Mouse (Mus musculus) neural tube, embryonic 12.5 days (tissue): ENCODE measurements around the gene Tagln3. TPM values are rescaled to one million over a fixed set of nuclear protein-coding genes. Genes with fewer than 3 reads are reported as not detected.

Source experiments
- ATAC-seq: fragments of 200-750 bp; cut with Nextera tagmentation; 2 replicates; pipeline ENCODE4 v1.8.0; 2017; ENCODE audit warnings: low read depth, mild to moderate bottlenecking, moderate TSS enrichment, moderate library complexity; ENCODE audit not compliant: low FRiP score
- H3K27ac ChIP-seq: fragments of 300-500 bp; sonication (generic); 2 replicates; pipeline ENCODE4 v1.5.1; 2016
- H3K27me3 ChIP-seq: fragments of 300-500 bp; sonication (generic); replicated peaks from 2 replicates; pipeline ENCODE4 v1.6.1; 2016; ENCODE audit warnings: mild to moderate bottlenecking
- H3K36me3 ChIP-seq: fragments of 300-500 bp; sonication (generic); 2 replicates; pipeline ENCODE4 v1.6.1; 2016; ENCODE audit warnings: mild to moderate bottlenecking
- H3K4me1 ChIP-seq: fragments of 300-500 bp; sonication (generic); 2 replicates; pipeline ENCODE4 v1.6.1; 2016
- H3K4me2 ChIP-seq: fragments of 300-500 bp; sonication (generic); replicated peaks from 2 replicates; pipeline ENCODE4 v1.6.1; 2016; ENCODE audit warnings: mild to moderate bottlenecking
- H3K4me3 ChIP-seq: fragments of 300-500 bp; sonication (generic); 2 replicates; pipeline ENCODE4 v1.5.1; 2016
- H3K9ac ChIP-seq: fragments of 300-500 bp; sonication (generic); 2 replicates; pipeline ENCODE4 v1.6.1; 2016; ENCODE audit warnings: mild to moderate bottlenecking
- H3K9me3 ChIP-seq: fragments of 300-500 bp; sonication (generic); 2 replicates; pipeline ENCODE4 v1.6.1; 2016; ENCODE audit warnings: mild to moderate bottlenecking
- WGBS: fragments of 180-500 bp; shearing (Covaris S2); methylation state at CpG from one replicate; pipeline ENCODE4 v1.1.7; 2016; 5-methylcytosine and 5-hydroxymethylcytosine counted together
- polyA plus RNA-seq: library from polyadenylated mRNA; unstranded; fragments of >200 nt; fragmentation: Nextera tagmentation; extraction: Ambion mirVana; gene quantifications from 2 replicates; pipeline ENCODE4 v1.2.1, GENCODE M21; 2016

Gene Tagln3
- polyA plus RNA-seq, 1 experiment from 2014 or later: 584 TPM

DNA sequence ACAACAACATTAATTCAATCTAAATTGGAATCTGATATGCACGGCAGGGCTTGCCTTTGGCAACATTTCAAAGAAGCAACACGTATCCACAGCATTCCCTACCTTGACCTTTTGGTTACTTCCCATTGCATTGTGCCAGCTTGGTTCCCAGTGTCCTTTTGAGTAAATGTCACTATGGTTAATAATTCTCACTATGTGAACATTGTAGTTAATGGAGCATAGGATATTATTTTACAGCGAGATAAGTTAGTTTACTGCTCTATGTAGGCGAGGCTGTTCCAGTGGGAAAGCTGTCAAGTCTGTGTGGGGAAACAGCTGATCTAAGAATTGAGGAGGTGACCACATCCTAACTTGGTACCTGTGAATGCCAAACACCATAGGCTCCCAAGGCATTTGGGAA, 54.4 kb downstream of the Tagln3 start:
- no peak overlapping the region for H3K27ac ChIP-seq
- no peaks in the 10 kb centered on the region for H3K9me3 ChIP-seq
- H3K4me2 ChIP-seq: no peak overlapping the region
- 71% methylated on average over 4 of the region's 4 CpGs for WGBS
- no peak for ATAC-seq
- H3K9ac ChIP-seq: no peak overlapping the region
- H3K36me3 ChIP-seq: no peaks in the 10 kb centered on the region
- no peak overlapping the region for H3K4me3 ChIP-seq
- no peaks in the 10 kb centered on the region for H3K4me1 ChIP-seq
- no peaks in the 10 kb centered on the region for H3K27me3 ChIP-seq

DNA sequence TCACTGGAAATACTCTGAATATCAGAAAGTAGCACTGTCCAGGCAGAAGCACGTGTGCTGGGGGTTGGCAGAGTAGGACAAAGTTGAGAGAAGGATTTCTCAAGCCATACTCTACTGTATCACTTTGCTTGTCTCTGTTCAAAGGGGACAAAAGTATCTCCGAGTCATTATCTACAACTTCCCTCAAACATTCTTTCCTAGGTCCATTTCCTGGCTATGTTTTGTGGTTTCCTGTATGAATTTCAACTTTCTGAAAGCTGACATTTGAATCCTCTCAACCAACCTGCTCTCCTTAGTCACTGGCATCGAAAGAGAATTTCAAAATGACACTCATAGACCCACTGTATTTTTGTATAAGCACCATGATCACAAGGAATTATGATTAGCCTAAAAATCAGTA, 56.2 kb downstream of the Tagln3 start:
- Histone ChIP-seq H3K36me3 (no peaks in the 10 kb centered on the region), H3K27me3 (no peaks in the 10 kb centered on the region), H3K4me3 (no peak overlapping the region), H3K9ac (no peak overlapping the region), H3K4me1 (no peaks in the 10 kb centered on the region), H3K4me2 (no peak overlapping the region), H3K9me3 (no peaks in the 10 kb centered on the region), H3K27ac (no peak overlapping the region)
- 72% methylated on average over 3 of the region's 3 CpGs for WGBS
- ATAC-seq: no peak

DNA sequence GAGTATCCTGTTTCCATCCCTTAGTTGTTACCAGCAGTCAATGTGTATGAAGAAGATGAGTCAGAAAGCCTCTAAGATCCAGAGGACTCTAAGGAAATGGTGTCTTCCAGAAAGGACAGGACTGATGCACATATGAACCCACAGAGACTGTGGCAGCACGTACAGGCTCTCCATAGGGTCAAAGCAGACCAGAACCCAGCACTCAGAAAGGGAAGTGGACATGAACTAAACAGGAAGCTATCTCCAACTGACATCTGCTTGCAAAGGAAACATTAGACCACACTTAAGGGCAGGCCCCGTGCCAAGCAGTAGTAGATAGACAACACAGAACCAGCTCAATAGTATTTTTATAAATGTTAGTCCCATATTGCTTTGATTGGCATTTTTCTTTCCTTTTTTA, 58.3 kb downstream of the Tagln3 start:
- H3K9ac ChIP-seq: no peak overlapping the region
- H3K36me3 ChIP-seq: no peaks in the 10 kb centered on the region
- ATAC-seq: no peak
- no peaks in the 10 kb centered on the region for H3K4me1 ChIP-seq
- H3K27me3 ChIP-seq: no peaks in the 10 kb centered on the region
- WGBS: 82% methylated on average over 2 of the region's 2 CpGs
- H3K4me3 ChIP-seq: no peak overlapping the region
- H3K27ac ChIP-seq: no peak overlapping the region
- H3K9me3 ChIP-seq: no peaks in the 10 kb centered on the region
- H3K4me2 ChIP-seq: no peak overlapping the region

DNA sequence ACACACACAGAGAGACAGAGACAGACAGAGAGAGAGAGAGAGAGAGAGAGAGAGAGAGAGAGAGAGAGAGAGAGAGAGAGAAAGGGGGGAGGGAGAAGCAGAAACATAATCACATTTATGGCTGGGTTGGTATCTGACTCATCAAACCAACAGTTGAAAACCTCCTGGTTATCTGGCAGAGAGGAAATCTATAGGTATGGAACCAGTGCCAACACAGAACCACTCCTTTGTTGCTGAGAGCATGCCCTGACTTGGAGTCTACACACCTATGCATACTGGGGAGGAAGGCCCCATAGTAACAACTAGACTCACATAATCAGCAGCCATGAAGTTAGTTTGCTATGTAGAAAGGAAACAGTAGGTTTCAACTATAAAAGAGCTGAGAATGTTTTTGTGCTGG, 62.0 kb downstream of the Tagln3 start:
- ATAC-seq: no peak
- Histone ChIP-seq H3K4me2 (no peak overlapping the region), H3K4me1 (no peaks in the 10 kb centered on the region), H3K27me3 (no peaks in the 10 kb centered on the region), H3K9me3 (no peaks in the 10 kb centered on the region), H3K27ac (no peak overlapping the region), H3K4me3 (no peak overlapping the region), H3K9ac (no peak overlapping the region), H3K36me3 (no peaks in the 10 kb centered on the region)

Other genes with a start within 250 kb of the Tagln3 start
- gene Gm609, start 231.6 kb downstream of the Tagln3 start, polyA plus RNA-seq: not detected in 2 replicates
- gene Gm17783, start 192.6 kb downstream of the Tagln3 start, polyA plus RNA-seq: not detected in 2 replicates
- gene Slc9c1, start 189.3 kb downstream of the Tagln3 start, polyA plus RNA-seq: not detected in 2 replicates
- 0.20 TPM in 1 of 2 replicates, not detected in the other for gene Gcsam, start 114.2 kb downstream of the Tagln3 start, polyA plus RNA-seq
- gene BC016579, start 70.5 kb downstream of the Tagln3 start, polyA plus RNA-seq: 0.11 TPM in 1 of 2 replicates, not detected in the other
- gene Tmprss7, start 30.9 kb downstream of the Tagln3 start, polyA plus RNA-seq: 0.66 and 0.77 TPM in 2 replicates
- gene Abhd10, start 18.3 kb upstream of the Tagln3 start, polyA plus RNA-seq: 47.0 and 47.4 TPM in 2 replicates
- 31.8 and 32.9 TPM in 2 replicates for gene Phldb2, start 229.0 kb upstream of the Tagln3 start, polyA plus RNA-seq